Mouse (Mus musculus): ENCODE results near the gene Teddm1b.

DNA sequence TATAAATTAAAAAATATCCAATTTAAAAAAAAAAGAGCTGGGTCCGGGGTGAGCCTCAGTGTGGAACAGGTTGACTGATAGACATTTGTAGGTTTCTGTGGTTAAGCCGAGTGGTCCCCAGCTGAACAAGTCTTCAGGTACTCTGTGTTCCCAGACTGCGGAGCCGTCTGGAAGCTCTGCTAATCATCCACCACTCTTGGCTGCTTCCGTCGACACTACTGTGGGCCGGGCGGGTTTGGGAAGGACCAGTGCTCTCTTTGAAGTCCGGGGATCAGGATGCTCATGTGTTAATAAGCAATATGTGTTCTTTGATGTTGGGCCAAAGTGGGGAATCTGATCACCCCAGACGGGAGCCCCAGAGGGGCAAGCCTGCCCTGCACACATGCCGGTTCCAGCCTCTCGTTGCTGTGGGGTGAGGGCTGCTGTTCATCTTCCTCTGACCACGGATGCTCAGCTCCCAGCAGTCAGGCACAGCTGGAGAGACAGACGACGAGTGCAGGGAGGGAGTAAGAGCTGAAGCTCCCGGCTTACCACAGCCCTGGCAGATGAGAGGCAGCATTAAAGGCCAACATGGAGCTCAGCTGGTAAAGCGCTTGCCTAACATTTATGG is 12.0 kb downstream of the Teddm1b start:
- no peak for TF ChIP-seq POLR2A (IDR thresholded peaks at IDR 0.05; ENCODE audit: insufficient read depth, low read depth, low read length)
- no peak for TF ChIP-seq CTCF (IDR thresholded peaks at IDR 0.05; ENCODE audit: insufficient read depth, low read depth, low read length)

All from olfactory bulb, adult 2 months (tissue).